Mouse (Mus musculus) MEL (cell line): ENCODE data around the gene Pemt. TPM values are rescaled to one million over a fixed set of nuclear protein-coding genes. Genes with fewer than 3 reads are reported as not detected.

Experiments
- DNase-seq: peaks from one replicate; pipeline ENCODE4 v3.0.0; 2011; ENCODE audit warnings: low read depth, low spot score
- H3K27ac ChIP-seq: 2 replicates; pipeline ENCODE4 v1.5.1; 2012; ENCODE audit warnings: low read depth, mild to moderate bottlenecking, control low read depth, low read length, moderate library complexity; ENCODE audit not compliant: control insufficient read depth
- H3K27me3 ChIP-seq, 2 experiments: fragments of 150-350 bp in 1 of 2; sonication (generic) in 1 of 2; 2 replicates each; pipeline ENCODE4 v1.6.1; 2012; ENCODE audit warnings: low read length in 2 of 2, mild to moderate bottlenecking in 2 of 2, improper control_type of control experiment in 1 of 2, moderate library complexity in 1 of 2; ENCODE audit not compliant: insufficient read depth in 2 of 2, control insufficient read depth in 1 of 2
- H3K36me3 ChIP-seq, 2 experiments: 2 replicates each; pipeline ENCODE4 v1.6.1; 2012 to 2014; ENCODE audit warnings: low read length in 2 of 2, improper control_type of control experiment in 1 of 2, inconsistent platforms in 1 of 2, mild to moderate bottlenecking in 1 of 2; ENCODE audit not compliant: insufficient read depth in 2 of 2, control insufficient read depth in 1 of 2
- H3K4me1 ChIP-seq, 2 experiments: fragments of 150-350 bp in 1 of 2; sonication (generic) in 1 of 2; 2 replicates each; pipeline ENCODE4 v1.6.1; 2012; ENCODE audit warnings: low read length in 2 of 2, improper control_type of control experiment in 1 of 2, mild to moderate bottlenecking in 1 of 2; ENCODE audit not compliant: insufficient read depth in 2 of 2, control insufficient read depth in 1 of 2
- H3K4me3 ChIP-seq, 2 experiments: fragments of 150-350 bp in 1 of 2; sonication (generic) in 1 of 2; 2 replicates each; pipeline ENCODE4 v1.5.1; 2012; ENCODE audit warnings: low read depth in 2 of 2, low read length in 2 of 2, mild to moderate bottlenecking in 2 of 2, moderate library complexity in 2 of 2, control low read depth in 1 of 2, improper control_type of control experiment in 1 of 2; ENCODE audit not compliant: control insufficient read depth in 1 of 2, insufficient read depth in 1 of 2
- H3K79me2 ChIP-seq: 2 replicates; pipeline ENCODE4 v1.6.1; 2012; ENCODE audit warnings: mild to moderate bottlenecking, low read length, moderate library complexity; ENCODE audit not compliant: control insufficient read depth, poor library complexity, insufficient read depth
- H3K9ac ChIP-seq: 2 replicates; pipeline ENCODE4 v1.6.1; 2012; ENCODE audit warnings: low read depth, mild to moderate bottlenecking, control low read depth, low read length, moderate library complexity; ENCODE audit not compliant: control insufficient read depth, poor library complexity, severe bottlenecking
- H3K9me3 ChIP-seq: fragments of 150-350 bp; sonication (generic); replicated peaks from 2 replicates; pipeline ENCODE4 v1.6.1; 2012; ENCODE audit warnings: mild to moderate bottlenecking, low read length, improper control_type of control experiment, moderate library complexity; ENCODE audit not compliant: insufficient read depth
- CHD2 ChIP-seq: IDR thresholded peaks from 2 replicates; pipeline ENCODE4 v1.6.1; 2011; ENCODE audit warnings: low read length, improper control_type of control experiment
- CTCF ChIP-seq, 3 experiments: IDR thresholded peaks in 2 of 3; conservative IDR thresholded peaks in 1 of 3; 2 replicates each; pipeline ENCODE4 v1.5.1; 2011 to 2012; ENCODE audit warnings: low read length in 3 of 3, low read depth in 2 of 3, mild to moderate bottlenecking in 2 of 3, improper control_type of control experiment in 1 of 3, inconsistent platforms in 1 of 3, mixed read lengths in 1 of 3, moderate library complexity in 1 of 3; ENCODE audit not compliant: control insufficient read depth in 1 of 3, insufficient read depth in 1 of 3, poor library complexity in 1 of 3, severe bottlenecking in 1 of 3
- E2F4 ChIP-seq: IDR thresholded peaks from 2 replicates; pipeline ENCODE4 v1.6.1; 2011; ENCODE audit warnings: low read depth, low read length, improper control_type of control experiment, borderline replicate concordance
- EP300 ChIP-seq, 2 experiments: IDR thresholded peaks; 2 replicates each; pipeline ENCODE4 v1.6.1; 2011; ENCODE audit warnings: improper control_type of control experiment in 2 of 2, low read length in 2 of 2, low read depth in 1 of 2, mild to moderate bottlenecking in 1 of 2
- ETS1 ChIP-seq: IDR thresholded peaks from 2 replicates; pipeline ENCODE4 v1.6.1; 2012; ENCODE audit warnings: low read depth, mild to moderate bottlenecking, inconsistent platforms, low read length, improper control_type of control experiment, moderate library complexity
- GATA1 ChIP-seq: IDR thresholded peaks from 2 replicates; pipeline ENCODE4 v1.6.1; 2011; ENCODE audit warnings: low read depth, low read length, improper control_type of control experiment
- HCFC1 ChIP-seq: IDR thresholded peaks from 2 replicates; pipeline ENCODE4 v1.6.1; 2012; ENCODE audit warnings: low read depth, mild to moderate bottlenecking, inconsistent platforms, low read length, improper control_type of control experiment, moderate library complexity
- MAFK ChIP-seq: IDR thresholded peaks from 2 replicates; pipeline ENCODE4 v1.6.1; 2011; ENCODE audit warnings: low read depth, mild to moderate bottlenecking, low read length, improper control_type of control experiment, borderline replicate concordance
- MXI1 ChIP-seq: IDR thresholded peaks from 2 replicates; pipeline ENCODE4 v1.6.1; 2011; ENCODE audit warnings: mild to moderate bottlenecking, low read depth, low read length, improper control_type of control experiment
- MYB ChIP-seq: IDR thresholded peaks from 2 replicates; pipeline ENCODE4 v1.6.1; 2011; ENCODE audit warnings: mild to moderate bottlenecking, low read depth, low read length, improper control_type of control experiment
- MYC ChIP-seq: IDR thresholded peaks from 2 replicates; pipeline ENCODE4 v1.6.1; 2011; ENCODE audit warnings: low read depth, mild to moderate bottlenecking, low read length, improper control_type of control experiment, moderate library complexity
- POLR2AphosphoS2 ChIP-seq: IDR thresholded peaks from 2 replicates; pipeline ENCODE4 v1.6.1; 2011; ENCODE audit warnings: low read length, improper control_type of control experiment
- RCOR1 ChIP-seq: IDR thresholded peaks from 2 replicates; pipeline ENCODE4 v1.6.1; 2012; ENCODE audit warnings: low read depth, mild to moderate bottlenecking, inconsistent platforms, low read length, improper control_type of control experiment
- SIN3A ChIP-seq: IDR thresholded peaks from 2 replicates; pipeline ENCODE4 v1.6.1; 2012; ENCODE audit warnings: low read length, improper control_type of control experiment, inconsistent platforms
- TAL1 ChIP-seq: IDR thresholded peaks from 2 replicates; pipeline ENCODE4 v1.6.1; 2012; ENCODE audit warnings: mild to moderate bottlenecking, inconsistent platforms, low read length, moderate library complexity, mixed read lengths
- TBP ChIP-seq: IDR thresholded peaks from 2 replicates; pipeline ENCODE4 v1.8.0; 2011; ENCODE audit warnings: low read depth, low read length, improper control_type of control experiment
- TCF12 ChIP-seq: IDR thresholded peaks from 2 replicates; pipeline ENCODE4 v1.6.1; 2014; ENCODE audit warnings: low read depth, mild to moderate bottlenecking, inconsistent platforms, low read length, improper control_type of control experiment, moderate library complexity
- ZNF384 ChIP-seq: IDR thresholded peaks from 2 replicates; pipeline ENCODE4 v1.6.1; 2012; ENCODE audit warnings: low read depth, mild to moderate bottlenecking, inconsistent platforms, low read length, improper control_type of control experiment
- polyA plus RNA-seq, 2 experiments: library from polyadenylated mRNA; stranded (reverse) in 1 of 2; unstranded in 1 of 2; fragments of >175 nt in 1 of 2; fragments of >200 nt in 1 of 2; gene quantifications; 2 replicates each; pipeline versions ENCODE4 v1.2.1 to v1.2.4; 2012; ENCODE audit warnings: low replicate concordance in 2 of 2, low read depth in 1 of 2; ENCODE audit not compliant: insufficient read length in 2 of 2, insufficient read depth in 1 of 2, missing spikeins in 1 of 2
- total RNA-seq: library from RNA; depleted of rRNA; stranded (reverse); fragments of 300-350 nt; gene quantifications from 2 replicates; pipeline ENCODE4 v1.2.3, GENCODE M21; 2012

Pemt gene
- total and polyA plus RNA-seq, 3 experiments: 26.1 to 27.9 TPM; not detected in 1

- H3K9me3 ChIP-seq: no peaks in the 10 kb centered on the region
- no peaks in the 10 kb centered on the region for H3K79me2 ChIP-seq
- H3K27me3 ChIP-seq: no peaks in the 10 kb centered on the region
- peaks cover 0 to 23% of the 10 kb centered on the region in 2 experiments; a peak in 2 of 4 replicates for H3K36me3 ChIP-seq
- H3K4me1 ChIP-seq: peaks cover 11 to 34% of the 10 kb centered on the region in 2 experiments
- peak overlapping the region; percentile 5; the same call in 1 of the 2 replicates for H3K9ac ChIP-seq
- peak overlapping the region; percentile 29 for H3K27ac ChIP-seq
- TF ChIP-seq CTCF (IDR thresholded peaks at IDR 0.05 in 2 of 3, conservative IDR thresholded peaks at IDR 0.05 in 1 of 3; ENCODE audit: control insufficient read depth in 1 of 3, insufficient read depth in 1 of 3, low read depth in 2 of 3, low read length in 3 of 3, poor library complexity in 1 of 3, severe bottlenecking in 1 of 3) (no peak), MYB (0 out of 2 replicates have a peak, but pooled peaks have one; percentile 1), MAFK (peak; percentile 80; the same call in 1 of the 2 replicates), TCF12 (0 out of 2 replicates have a peak, but pooled peaks have one; percentile 15), ZNF384 (peak; percentile 97), CHD2 (no peak), SIN3A (peak; percentile 81), POLR2AphosphoS2 (no peak), ETS1 (peak; percentile 69), MXI1 (0 out of 2 replicates have a peak, but pooled peaks have one; percentile 17), GATA1 (peak; percentile 54), E2F4 (no peak), EP300 (IDR thresholded peaks at IDR 0.05; ENCODE audit: low read depth in 1 of 2, low read length in 2 of 2) (peak; percentile 44 to 68; a peak in 3 of 4 replicates), TBP (peak; percentile 49; the same call in 1 of the 2 replicates), RCOR1 (0 out of 2 replicates have a peak, but pooled peaks have one; percentile 12), MYC (0 out of 2 replicates have a peak, but pooled peaks have one; percentile 40)
- no peak overlapping the region; a peak in 1 of 4 replicates for H3K4me3 ChIP-seq
- peak; percentile 89 for DNase-seq
Measured at GRCm38 (mm10) chr11:59941391-59941790, 104.9 kb downstream of the Pemt start.

- peaks cover 11 to 34% of the 10 kb centered on the region in 2 experiments for H3K4me1 ChIP-seq
- H3K9me3 ChIP-seq: no peaks in the 10 kb centered on the region
- H3K79me2 ChIP-seq: no peaks in the 10 kb centered on the region
- TF ChIP-seq TCF12: peak; percentile 49; the same call in 1 of the 2 replicates
- no peak for TF ChIP-seq HCFC1
- TF ChIP-seq GATA1: peak; percentile 58; the same call in 1 of the 2 replicates
- peak; percentile 64 to 86; a peak in 3 of 4 replicates for TF ChIP-seq EP300 (IDR thresholded peaks at IDR 0.05; ENCODE audit: low read depth in 1 of 2, low read length in 2 of 2)
- peak; percentile 55 for TF ChIP-seq TAL1
- no peak overlapping the region for H3K9ac ChIP-seq
- H3K36me3 ChIP-seq: peaks cover 0 to 23% of the 10 kb centered on the region in 2 experiments; a peak in 2 of 4 replicates
- peak overlapping the region; percentile 13; the same call in 1 of the 2 replicates for H3K27ac ChIP-seq
- no peaks in the 10 kb centered on the region for H3K27me3 ChIP-seq
- DNase-seq: peak; percentile 47
- no peak overlapping the region for H3K4me3 ChIP-seq
Measured at GRCm38 (mm10) chr11:59940645-59941044, 105.6 kb downstream of the Pemt start.
